Mouse (Mus musculus) 3T3-L1 (cell line): ENCODE data around the gene Scel.

Experiments used
- DNase-seq: peaks from one replicate; pipeline ENCODE4 v3.0.0-alpha.2; 2015; ENCODE audit warnings: low read depth, low spot score

Scel gene

DNA sequence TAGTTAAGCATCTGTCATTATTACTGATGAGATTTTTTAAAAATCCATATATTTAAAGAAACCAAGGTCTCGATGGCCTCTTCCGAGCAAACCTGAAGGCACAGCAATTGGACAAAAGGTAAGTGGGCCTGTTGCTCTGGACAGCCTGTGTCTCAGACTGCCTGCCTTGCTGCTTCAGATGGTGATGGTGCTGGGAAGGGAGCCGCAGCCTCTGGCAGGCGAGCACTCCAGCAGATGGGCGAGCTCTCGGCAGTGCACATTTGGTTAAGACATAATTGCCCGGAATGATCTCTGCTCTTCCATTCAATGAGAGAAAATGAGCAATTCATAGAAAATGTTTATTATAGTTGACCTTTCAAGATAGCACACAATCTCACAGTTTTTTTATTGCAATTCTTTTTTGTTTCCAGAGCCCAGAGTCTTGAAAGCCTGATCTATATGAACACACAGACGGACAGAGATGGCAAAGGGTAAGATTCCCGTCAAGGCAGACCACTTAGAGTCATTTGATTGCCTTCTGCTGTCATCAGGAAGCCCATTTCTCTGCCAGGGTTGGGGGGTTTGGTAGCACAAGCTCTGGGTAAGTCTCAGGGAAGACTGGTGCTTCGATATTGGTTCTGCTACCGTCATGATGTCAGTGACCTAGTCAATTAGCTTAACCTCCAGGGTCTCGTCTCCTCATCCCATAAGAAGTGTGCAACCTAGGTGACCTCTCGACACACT is 58.6 kb downstream of the Scel start:
- DNase-seq: no peak

DNA sequence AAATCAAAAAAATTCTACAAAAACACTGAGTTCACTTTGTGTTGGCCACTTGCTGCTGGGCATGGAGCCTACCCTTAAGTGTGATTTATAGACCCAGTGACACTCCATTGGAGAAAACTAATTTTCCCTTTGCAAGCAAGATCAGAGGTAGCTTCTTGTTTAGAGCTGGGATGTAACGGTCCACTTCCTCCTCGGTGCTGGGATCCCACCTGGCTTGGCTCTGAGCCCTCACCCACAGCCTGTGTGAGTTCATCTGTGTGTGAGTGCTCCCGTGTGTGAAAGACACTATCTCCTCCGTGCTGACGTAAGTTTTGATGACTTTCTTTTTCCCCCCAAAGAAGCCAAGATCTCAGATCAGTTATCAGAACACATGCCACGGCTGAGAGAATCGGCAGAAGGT is 62.7 kb downstream of the Scel start:
- DNase-seq: no peak

DNA sequence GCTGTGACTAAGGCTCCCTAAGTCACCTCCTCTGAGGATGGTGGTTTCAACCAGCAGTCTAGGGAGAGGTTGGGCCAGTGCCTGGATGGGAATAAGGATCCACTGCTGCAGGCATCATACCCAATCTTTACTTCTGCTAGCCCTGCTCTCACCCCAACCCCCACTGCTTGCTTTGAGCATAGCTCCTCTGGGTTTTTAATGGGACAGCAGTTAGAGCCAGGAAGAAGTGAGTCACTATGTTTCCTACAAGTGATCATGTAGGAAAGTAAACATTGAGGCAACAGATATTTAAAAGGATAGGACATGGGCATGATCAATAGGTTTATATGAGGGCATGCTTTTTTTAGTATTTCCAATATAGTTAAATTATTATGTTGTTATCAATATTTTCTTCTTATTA is 63.9 kb downstream of the Scel start:
- DNase-seq: no peak

DNA sequence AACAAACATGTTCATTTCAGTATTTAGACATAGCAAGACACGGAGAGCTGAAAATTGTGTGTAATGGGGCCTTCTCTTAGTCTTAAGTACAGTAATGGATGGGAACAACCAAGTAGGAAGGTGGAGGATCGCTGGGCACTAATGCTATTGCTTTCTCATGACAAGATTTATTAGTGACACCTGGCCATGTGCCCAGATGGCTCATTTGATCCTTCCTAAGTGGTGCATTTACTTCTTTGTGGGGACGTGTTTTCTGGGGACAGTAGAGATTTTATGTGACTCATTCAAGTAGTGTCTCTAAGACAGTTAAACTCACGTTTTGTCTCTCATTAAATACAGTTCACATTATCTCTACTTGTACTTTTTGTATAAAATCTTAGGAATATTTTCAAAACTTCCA is 73.5 kb downstream of the Scel start:
- DNase-seq: peak; percentile 2

DNA sequence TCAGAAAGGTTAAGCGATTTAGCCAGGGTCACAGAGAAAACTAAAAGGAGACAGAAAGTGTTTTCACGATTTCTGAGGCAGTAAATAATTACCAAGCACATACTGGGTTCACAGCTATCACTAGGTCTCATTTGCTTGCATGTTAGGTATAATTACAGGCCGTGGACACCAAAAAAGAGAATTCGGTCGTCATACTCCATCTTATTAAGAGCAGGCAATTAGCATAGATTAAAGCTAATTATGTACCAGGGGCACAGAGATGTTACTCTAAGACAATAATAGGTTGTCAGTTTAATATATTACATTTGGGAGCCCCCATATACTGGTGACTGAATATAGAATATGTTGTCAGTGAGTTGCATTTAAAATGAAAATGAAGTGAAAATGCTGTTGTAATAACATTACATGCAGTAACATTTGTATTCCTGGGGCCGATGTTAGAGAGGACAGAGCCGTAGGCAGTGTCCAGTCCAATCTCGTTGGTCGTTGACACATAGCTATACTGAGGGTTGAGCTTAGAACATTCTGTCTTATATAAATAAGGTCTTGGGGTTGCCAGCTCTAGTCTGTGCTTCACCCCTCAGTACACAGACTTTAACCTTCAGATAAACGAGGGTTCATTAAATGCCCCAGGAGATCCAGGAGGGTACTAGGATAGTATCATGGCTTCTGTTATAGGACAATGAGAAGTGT is 74.2 kb downstream of the Scel start:
- no peak for DNase-seq

DNA sequence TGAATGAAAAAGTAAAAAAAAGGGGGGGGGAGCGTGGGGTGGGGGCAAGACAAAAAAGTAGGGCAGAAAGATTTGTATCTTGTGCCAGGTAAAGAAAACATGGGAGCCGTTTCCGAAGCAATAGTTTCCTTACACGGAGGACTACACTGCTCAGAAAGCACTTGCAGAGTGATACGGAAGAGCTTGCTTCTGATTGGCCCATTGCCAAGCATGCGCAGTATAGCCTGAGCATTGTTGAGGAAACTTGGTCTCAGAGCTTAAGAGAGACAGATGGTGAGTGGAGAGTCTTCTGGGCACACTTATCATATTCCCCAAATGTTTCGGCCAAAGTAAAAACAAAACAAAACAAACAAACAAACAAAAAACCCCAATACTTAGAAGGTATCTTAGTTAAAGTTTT is 76.7 kb downstream of the Scel start:
- DNase-seq: no peak

DNA sequence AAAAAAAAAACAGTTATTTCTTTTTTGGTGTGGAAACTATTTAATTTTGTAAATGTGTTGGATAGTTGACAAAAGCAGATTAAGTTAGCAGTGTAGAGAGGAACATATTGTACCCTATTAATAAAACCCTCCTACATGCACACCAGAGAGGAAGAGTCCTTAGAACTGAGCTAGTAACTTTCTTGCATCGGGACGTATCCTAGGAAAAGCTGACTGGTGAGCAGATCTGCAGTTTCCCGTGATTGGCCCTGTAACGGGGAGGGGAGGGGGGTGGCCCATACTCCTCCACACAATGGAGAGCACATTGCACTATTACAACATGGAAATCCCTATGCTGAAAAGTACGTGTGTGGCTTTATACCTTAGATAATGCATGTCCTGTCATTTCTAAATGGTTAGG is 82.7 kb downstream of the Scel start:
- no peak for DNase-seq

DNA sequence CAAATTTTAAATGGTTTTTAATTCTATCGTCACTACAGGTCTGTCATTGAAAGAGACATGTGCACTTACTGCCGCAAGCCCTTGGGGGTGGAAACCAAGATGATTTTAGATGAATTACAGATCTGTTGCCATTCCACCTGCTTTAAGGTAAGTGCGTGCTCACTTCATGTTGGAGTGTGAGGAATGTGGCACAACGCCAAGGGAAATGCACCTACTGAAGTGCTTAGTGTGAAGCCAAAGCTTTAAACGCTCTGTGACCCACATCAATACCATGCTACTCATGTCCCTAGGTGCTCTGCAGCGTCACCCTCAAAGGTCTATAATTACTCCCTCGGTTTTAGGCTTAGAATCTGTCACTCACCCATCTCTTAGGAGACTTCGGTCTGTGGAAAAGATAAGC is 94.9 kb downstream of the Scel start:
- no peak for DNase-seq

DNA sequence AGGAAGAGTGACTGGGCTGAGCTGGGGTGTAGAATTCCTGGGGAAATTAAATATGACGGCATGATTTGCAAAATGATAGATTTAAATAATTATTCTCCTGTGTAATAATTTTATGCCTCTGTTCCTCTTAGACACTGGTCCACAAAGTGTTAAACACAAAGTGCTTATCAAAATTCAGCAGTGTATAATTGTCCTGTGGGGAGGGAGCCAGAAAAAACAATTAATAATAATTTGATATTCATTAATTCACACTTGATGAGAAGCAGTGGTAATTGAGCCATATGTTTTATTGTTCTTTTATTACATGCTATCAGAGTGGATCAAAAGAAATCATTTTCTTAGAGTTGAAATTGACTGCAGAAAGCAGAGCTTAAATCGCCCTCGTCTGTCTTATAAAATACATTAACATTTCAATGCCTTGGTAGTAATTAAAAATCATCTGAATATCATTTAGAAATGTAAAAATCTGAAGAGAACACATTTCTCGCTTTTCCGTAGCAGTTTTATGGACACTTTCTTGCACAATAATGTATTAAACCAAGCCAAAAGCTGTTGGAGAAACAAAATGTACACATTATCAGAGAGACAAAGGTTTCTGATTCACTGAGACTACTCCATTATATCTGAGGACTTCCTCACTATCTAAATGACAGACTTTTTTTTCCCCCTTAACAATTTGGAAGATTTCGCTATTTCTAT is 100.6 kb downstream of the Scel start:
- no peak for DNase-seq

DNA sequence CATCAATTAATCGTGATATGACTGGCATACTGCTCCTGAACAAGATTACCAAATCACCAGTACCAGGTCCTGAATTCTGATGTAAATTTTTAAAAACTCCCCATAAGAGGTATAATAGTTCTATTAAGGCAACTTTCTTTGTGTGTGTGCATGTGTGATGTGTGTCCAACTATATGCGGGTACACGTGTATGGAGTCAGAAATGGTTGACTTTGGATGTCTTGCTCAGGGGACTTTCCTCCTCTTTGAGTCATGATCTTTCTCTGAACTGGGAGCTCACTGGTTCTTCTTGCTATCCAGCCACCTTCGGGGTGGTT is 101.1 kb downstream of the Scel start:
- DNase-seq: no peak

DNA sequence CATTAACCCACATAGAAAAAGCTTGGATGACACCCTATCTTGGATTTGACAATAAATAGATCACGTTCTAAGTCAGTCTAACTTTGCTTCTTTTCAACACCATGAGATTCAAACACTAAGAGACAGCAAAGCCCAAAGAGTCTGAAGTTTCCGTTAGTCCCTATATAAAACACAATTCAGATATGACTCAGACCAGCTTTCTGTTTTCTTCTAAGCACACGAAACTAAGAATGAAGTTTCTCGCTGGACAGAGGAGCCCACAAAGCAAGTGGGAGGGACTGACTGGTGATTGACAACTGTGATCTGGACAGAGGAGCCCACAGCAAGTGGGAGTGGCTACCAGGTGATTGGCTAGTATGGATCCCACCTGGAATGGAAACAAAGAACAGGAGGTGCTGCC is 106.6 kb downstream of the Scel start:
- DNase-seq: no peak

DNA sequence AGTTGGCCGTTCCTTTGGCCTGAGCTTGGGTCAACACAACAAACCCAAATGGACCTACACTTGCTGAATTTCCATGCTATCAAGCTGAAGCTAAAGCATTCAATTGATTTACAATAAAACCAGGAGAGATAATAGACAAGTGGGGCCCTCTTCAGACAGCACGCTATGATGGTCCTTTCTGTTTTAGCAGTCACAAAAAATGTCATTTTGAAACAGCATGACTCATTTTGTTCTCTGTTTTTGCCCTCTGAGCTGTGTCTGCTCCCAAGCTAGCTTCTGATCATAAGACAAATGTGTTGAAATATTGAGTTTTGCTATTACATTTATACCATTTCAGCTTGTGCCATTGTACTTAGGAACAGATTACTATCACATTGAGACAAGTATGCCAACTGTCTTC is 108.1 kb downstream of the Scel start:
- DNase-seq: no peak

DNA sequence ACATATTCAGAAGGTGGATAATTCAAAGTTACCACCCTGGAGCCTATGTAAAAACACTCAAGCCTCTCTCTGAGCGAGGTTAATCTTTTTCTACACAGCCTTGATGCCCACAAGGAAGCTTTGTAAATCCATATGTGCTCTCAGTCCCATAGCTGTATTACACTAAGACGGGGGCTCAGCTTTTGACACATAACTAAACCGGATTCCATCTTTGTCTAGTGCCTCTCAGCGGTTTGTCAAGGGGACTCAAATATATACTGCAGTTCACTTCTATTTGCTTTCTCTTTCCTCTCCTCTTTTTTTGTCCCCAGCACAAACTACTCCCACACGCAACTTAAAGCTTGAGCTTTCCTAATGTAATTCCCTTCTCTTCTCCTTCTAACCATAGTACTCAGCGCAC is 113.0 kb downstream of the Scel start:
- DNase-seq: no peak

DNA sequence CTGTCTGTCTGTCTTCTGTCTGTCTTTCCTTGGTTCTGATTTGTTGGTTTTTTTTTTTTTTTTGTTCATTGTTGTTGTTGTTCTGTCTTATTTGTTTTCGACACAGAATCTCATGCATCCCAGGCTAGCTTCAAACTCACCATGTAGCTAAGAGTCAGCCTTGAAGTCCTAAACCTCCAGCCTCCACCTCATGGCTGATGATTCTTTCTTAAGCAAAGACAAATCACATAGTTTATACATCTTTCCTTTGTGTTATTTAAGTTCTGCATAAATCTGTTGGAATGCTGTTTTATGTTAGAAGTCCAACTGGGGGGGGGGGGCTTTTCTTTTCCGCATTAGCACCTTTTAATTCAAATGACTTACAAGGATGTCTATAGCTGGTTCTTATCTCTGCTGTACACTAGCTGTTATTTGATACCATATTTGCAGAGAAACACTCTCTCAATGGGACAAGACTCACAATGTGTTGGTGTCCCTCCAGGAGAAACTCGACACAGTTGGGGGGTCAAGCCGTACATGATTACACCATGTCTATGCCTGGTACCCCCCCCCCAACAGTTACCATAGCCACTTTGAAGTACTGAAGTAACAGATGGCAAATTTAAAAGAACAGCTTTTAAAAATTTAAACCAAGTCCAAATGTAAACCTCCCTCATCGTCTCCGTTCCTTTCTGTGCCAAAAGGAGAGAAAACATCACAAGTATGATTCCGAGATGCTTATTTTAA is 116.7 kb downstream of the Scel start:
- DNase-seq: no peak

DNA sequence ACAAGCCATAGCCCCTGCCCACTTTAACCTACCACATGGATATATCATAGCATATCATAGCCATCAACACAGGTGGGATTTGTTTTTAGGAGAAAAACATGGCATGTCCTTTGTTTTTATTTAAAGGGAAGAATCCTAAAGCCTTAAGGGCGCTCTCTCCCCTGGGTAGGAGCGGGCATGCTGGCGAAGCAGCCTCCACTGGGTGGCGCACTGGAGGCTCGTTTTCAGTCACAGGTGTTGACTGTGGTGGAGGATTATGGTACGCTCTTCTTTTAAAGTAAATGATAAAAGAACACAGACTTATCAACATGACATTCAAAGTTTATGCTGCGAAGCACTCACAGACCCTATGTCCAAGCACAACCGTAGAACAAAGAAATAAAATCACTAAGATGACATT is 117.4 kb downstream of the Scel start:
- no peak for DNase-seq

DNA sequence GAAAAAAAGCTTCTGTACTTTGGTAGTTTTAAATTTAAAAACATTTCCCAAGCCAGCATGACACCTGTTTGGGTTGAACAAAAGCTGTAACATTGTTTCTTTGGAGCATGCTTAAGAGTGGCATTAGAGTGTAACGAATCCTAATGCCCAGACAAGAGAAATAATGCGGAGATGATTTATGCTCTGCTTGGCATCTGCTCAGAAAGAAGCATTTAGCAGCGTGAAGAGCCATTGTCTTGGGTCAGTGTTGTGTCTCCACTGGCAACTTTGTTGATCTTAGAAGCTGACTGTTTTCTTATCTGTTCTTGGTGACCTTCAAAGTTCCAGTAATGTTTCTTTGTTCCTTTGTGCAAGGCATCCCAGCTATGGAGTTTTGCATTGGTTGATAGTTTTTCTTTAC is 130.8 kb downstream of the Scel start:
- DNase-seq: no peak

DNA sequence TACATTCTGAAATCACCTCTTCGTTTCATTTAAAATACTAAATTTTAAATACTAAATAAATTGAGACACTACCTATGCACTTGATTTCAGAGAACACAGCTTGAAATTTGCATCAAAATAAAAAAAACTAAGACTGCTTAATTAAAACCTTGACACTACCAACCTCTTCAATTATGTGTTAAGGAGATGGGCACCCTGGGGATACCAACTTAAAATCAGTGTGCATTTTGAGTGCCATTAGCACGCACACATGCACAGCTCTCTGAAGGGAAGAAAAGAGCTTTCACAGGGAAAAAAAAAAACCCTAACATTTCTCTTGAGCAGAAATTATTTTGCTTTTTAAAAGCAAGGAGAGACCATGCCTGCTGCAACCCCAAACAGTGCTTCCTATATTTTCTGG is 134.8 kb downstream of the Scel start:
- no peak for DNase-seq

DNA sequence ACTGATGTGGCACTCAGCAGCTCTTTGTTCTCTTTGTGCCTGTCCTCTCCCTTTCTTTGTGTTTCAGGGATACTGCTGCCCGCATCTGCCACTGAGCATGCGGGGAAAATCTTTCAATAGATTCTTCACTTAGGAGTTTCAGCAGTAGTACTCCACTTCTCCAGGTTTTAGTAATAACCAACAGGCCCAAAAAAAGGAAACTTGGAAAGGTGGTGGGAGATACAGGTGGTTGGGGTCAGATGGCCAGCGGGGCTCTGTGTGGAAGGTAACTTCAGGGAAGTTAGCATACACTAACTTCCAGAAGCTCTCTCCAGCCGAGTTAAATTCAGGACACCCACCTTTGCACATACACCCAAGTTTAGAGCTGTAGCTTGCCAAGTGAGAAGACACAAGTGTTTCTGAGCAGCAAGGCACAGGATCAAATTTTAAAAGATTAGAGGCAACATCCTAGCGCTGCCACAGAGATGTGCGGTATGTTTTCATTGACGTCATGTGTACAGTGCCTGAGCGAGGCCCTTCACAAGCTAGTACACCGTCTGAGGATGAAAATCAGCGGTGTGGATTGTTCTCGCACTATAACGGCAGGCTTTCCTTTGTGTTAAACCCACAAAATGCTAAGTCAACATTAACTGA is 135.6 kb downstream of the Scel start:
- DNase-seq: no peak

DNA sequence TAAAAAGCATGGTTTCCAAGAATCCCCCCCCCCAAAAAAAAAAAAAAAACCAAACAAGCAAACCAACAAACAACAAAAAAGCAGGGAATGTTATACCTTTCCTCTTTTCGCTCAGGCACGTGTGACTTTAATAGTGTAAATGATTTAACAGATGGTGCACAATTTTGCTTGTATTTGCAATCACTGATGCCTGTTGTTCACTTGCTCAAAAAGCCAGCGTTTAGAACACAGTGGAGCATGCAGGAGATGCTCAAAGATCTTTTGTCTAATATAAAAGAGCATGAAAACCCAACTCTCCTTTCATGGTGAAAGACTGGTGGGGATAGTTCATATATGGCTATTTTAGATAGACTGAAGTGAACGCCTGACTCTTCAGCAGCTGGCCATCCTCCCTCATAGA is 136.2 kb downstream of the Scel start:
- DNase-seq: no peak

DNA sequence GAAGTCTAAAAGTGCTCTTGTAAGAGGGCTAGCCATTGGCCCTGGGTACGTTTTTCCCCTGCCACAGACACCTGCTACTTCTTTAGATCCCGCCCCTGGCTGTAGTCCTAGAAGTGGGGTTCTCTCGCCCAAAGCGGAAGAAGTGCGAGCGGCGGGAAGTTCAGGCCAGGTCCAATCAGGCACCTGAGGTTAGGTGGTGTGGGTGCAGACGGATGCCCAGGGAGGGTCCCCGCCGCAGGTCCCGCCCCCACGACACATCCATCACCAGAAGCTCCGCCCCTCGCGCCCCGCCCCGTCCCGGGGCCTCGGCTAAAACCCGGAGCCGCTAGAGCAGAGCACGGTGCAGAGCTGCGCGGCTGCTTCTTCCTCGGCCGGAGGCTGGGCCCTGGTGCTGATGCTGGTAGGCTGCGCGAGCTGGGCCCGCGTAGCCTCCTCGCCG is 136.8 kb downstream of the Scel start, which contains the start of gene Slain1:
Gene Slain1 (plus strand): TSS at position 333 of the 439 bp plus-strand sequence.
- no peak for DNase-seq

DNA sequence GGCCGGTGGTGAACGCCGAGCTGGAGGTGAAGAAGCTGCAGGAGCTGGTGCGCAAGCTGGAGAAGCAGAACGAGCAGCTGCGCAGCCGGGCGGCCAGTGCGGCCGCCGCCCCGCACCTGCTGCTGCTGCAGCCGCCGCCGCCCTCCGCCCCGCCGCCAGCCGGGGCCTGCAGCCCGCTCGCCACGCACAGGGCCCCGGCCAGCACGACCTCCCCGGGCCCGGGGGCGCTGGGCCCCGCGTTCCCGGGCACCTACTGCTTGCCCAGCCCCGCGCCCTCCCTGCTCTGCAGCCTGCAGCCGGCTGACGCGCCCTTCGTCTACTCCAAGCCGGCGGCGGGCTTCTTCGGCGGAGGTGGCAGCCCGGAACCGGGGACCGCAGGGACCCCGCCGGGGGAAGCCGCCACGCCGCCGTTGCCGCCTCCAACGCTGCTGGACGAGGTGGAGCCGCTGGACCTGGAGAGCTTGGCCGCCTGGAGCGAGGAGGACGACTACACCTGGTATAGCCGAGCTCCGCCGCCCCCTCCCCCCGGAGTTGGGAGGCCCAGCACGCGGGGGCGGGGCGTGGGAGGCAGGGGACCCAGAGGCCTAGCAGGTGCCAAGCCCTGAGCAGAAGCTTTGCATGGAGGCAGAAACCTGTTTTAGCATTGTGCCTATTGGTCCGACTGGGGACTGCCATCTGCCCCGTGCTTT is 137.4 kb downstream of the Scel start:
- no peak for DNase-seq
